Mouse (Mus musculus) heart, adult 2 months (tissue): ENCODE measurements around the gene 6820408C15Rik.

Experiments
- CTCF ChIP-seq: fragments of 200-600 bp; IDR thresholded peaks from 2 replicates; pipeline ENCODE4 v1.8.1; 2022; ENCODE audit warnings: antibody characterized with exemption, mild to moderate bottlenecking, moderate library complexity
- EP300 ChIP-seq: fragments of 200-500 bp; IDR thresholded peaks from 2 replicates; pipeline ENCODE4 v1.6.1; 2011; ENCODE audit warnings: low read depth, low read length, control low read depth; ENCODE audit not compliant: insufficient read depth
- POLR2A ChIP-seq: fragments of 200-500 bp; IDR thresholded peaks from 2 replicates; pipeline ENCODE4 v1.6.1; 2011; ENCODE audit warnings: mild to moderate bottlenecking, low read depth, low read length, control low read depth; ENCODE audit not compliant: insufficient read depth

DNA sequence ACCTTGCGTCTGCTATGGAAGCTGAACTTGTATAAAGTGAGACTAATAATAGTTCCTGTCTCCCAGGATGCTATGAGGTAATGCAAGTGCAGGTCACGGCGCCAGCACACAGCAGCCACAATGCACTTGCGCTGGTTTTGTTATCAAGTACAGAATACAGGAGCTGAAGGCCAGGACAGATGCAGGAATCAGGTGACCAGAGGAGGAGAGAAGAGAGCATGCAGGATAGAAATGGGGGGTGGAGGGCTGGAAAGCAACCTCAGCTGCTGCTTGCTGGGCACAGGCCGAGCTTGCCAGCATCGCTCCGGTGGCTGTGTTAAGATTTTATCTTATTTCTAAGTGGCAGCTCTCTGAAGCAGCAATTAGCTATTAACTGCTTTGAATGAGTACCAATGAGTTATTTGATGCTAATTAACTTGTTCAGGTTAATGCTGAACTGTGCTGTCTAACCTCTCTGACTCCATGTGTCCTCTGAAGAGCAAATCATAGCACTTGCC is 21.1 kb downstream of the 6820408C15Rik start:
- TF ChIP-seq POLR2A (no peak), CTCF (no peak), EP300 (no peak)
